Mouse (Mus musculus): ENCODE results near the gene Mif. TPM values are rescaled to one million over a fixed set of nuclear protein-coding genes. Genes with fewer than 3 reads are reported as not detected.
A peak's percentile ranks its signal among the peaks of the same experiment; 100 is the strongest.

The Mif gene
- total RNA-seq, 1 experiment from 2014 or later: 54.1 TPM

DNA sequence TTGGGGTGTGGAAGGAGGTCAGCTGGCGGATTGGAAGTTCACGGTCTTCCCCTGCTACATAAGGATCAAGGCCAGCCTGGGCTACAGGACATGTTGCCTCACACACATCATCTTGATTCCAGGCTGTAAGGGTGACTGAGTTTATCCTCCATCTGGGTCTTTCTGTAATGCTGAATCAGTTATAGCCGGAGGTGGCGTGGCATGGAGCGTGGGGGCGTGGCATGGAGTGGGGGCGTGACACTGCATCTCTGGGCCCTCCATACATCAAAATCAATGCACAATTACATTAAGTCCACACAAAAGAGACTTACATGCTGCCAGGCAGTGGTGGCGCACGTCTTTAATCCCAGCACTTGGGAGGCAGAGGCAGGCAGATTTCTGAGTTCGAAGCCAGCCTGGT lies 20.3 kb upstream of the Mif start:
- ATAC-seq (ENCODE audit: extremely low read depth, insufficient number of reproducible peaks, low FRiP score, poor library complexity, severe bottlenecking): no peak

DNA sequence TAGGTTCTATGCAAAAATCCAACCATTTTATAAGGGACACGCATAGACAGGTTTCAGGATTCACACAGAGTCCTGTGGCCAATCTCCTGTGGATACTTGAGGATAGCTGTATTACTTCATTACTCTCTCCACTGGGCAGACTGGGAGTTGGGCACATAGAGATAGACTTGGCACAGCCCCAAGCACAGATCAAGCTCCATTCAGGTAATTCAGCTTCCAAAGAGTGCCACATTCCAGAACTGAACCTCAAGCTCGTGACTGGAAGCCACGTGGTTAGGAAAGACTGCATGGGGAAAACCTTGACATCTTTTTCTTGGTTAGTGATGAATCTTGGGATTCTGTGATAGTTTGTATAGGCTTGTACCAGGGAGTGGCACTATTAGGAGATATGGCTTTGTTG lies 18.8 kb upstream of the Mif start:
- ATAC-seq (ENCODE audit: extremely low read depth, insufficient number of reproducible peaks, low FRiP score, poor library complexity, severe bottlenecking): no peak

DNA sequence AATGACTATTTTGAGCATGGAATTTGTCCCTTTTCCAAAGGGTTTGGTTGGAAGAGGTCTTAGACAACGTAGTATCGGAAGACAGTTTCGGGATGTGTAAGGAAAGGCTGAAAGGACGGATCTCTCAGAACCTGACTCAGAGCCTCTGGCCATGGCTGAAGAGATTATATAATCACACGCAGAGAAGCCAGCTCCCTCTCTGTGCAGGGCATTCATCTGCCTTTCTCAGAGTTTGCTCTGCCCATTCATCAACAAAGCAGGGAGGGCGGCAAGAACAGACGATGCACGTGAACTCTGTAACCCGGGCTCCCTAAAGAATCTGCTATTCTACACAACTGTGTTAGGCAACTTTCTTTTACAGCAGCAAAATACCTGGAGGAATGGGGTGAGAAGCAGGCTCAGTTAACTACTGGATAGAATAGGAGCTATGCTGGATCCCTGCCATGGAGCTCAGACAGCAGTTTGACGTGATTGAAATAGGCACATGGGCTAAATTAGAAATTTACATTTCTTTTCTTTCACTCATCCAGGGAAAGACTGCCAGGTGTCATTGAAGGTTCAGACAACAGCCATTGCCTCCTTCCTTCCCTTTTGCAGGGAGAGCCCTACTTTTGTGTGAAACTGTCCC lies 13.6 kb upstream of the Mif start:
- no peak for ATAC-seq (ENCODE audit: extremely low read depth, insufficient number of reproducible peaks, low FRiP score, poor library complexity, severe bottlenecking)

DNA sequence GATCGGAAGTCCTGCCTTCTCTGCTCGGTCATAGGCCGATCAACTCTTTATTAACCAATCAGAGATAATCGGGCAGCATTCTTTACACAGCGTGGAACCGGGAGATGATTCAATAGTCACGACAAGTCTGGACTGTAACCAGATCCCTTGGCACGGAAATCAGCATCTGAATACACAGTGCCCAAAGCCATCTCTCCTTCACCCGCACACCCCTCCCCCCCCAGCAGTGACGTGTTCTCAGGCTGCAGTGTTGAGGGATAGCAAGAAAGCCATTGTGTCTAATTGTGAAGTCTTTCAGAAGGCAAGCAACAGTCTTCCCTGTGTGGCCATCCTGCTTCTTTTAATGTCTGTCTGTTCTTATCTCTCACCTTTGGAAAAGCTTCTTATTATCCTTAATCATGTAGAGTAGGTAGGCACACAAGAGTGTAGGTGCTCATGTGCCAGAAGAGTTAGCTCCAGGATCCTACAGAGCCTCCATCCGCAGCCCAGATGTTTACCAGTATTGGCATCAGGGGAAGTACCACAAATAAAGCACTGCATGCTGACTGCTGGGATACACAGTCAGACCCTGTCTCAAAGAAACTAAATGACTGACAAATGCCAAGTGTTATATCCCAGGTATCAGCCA lies 13.0 kb upstream of the Mif start:
- ATAC-seq (ENCODE audit: extremely low read depth, insufficient number of reproducible peaks, low FRiP score, poor library complexity, severe bottlenecking): 0 out of 2 replicates have a peak, but pooled peaks have one; percentile 16

DNA sequence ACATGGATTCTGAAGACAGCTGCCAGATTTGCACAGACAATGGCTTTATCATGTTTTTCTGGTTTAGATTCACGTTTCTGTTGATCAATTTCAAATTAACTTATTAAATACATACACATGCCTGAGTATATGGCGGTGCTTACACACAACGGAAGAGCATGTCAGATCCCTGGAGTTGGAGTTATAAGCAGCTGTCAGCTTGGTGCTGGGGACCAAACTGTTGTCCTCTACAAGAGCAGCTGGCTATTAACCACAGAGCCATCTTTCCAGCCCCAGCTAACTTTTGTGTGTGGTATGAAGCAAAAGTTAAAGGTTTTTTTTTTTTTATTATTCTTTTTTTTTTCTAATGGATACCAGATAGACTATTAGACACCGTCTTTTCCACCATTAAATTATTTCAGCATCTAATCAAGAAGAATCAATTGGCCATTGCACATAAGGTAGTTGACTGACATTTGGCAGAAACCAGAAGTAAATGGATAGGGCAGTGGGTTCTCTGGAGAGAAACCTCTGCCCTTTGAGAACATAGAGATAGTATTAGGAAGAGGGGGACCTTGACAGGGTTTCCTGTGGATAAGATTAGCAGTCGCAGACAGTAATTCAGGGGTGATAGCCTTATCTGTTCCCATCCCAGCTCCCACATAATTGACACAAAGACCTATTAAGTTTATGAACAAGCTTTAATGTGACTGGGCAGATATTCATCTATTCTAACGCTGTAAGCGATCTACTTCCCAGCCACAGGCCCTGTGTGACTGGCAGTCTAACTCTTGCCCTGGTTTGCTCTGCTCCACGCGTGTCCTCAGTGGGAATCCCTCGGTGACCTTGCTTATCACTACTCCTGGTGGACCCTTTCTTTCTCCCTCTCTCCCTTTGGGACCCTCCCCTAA lies 12.2 kb upstream of the Mif start:
- no peak for ATAC-seq (ENCODE audit: extremely low read depth, insufficient number of reproducible peaks, low FRiP score, poor library complexity, severe bottlenecking)

DNA sequence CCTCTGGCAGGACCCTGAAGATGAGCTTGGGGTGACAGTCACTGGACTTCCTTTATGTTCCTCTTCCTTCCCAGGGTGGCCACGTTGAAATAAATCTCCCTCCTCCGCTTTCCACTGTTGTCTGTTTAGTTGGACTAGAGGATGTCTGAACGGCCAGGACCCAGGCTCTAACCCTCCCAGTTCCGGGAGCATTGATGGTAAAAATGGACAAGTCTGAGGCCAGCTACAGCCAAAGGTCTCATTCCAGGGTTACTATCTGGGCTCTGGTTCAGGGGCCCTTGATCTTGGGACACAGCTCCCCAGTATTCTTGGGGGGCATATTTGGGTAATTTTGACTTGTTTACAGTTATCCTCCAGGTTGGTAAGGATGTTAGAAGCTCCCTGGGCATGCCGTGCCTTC lies 1.5 kb upstream of the Mif start:
- no peak for ATAC-seq (ENCODE audit: extremely low read depth, insufficient number of reproducible peaks, low FRiP score, poor library complexity, severe bottlenecking)

DNA sequence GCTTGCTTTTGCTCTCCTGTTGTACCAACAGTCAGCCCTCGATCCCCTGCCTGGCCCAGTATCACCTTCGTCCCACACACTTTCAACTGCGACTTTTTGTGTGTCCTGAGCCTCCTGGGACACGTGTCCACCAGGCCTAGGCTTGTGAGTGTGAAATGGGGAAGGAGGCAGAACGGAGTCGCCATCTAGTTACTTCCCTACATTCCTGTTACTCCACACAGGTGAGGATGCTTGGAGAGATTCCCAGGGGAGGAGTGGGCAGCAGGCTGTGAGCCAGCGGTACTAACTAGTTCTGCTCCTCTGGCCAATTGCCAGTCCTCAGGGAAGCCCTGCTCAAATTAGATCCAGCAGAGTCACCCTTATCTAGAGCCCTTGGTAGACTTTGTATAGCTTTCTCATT lies 706 bp upstream of the Mif start:
- ATAC-seq (ENCODE audit: extremely low read depth, insufficient number of reproducible peaks, low FRiP score, poor library complexity, severe bottlenecking): no peak

DNA sequence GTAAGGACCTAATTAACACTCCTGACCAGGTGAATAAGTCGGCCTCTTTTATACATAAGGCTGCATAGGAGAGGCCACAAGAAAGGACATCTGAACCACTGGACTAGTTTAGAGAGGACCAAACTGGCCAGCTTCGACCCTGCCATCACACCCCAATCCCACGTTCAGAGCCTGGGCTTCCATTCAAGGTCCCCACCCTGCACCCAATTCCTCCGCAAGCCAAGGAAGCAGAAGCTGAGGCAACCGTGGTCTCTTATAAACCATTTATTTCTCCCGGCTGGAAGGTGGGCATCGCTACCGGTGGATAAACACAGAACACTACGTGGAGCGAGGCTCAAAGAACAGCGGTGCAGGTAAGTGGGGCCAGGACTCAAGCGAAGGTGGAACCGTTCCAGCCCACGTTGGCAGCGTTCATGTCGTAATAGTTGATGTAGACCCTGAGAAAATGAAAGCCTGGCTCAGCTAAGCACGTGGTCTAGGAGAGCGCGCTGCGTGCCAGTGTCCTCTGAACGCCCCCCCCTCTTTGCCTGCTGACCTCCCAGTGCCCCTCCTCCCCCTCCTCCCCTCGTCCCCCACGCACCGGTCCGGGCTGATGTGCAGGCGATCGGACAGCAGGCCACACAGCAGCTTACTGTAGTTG lies 813 bp downstream of the Mif start:
- ATAC-seq (ENCODE audit: extremely low read depth, insufficient number of reproducible peaks, low FRiP score, poor library complexity, severe bottlenecking): no peak

DNA sequence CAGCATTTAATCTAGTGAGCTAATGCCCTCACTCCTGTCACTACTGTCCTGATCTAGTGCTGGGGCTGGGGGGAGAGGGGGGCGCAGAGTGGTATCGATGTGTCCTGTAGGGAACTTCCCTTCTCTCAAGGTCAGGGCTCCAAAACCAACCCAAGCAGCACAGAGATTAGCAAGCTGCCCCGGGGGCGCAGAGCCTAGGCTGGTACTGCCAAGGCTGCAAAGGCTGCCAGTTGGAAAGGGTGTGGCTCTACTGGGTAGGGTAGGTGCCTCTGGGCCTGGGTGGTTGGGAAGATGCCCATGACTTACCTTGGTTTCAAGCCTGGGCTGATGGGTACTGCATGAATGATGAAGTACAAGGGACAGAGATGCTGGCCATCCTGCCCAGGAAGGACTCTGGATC lies 2.4 kb downstream of the Mif start:
- ATAC-seq (ENCODE audit: extremely low read depth, insufficient number of reproducible peaks, low FRiP score, poor library complexity, severe bottlenecking): no peak

DNA sequence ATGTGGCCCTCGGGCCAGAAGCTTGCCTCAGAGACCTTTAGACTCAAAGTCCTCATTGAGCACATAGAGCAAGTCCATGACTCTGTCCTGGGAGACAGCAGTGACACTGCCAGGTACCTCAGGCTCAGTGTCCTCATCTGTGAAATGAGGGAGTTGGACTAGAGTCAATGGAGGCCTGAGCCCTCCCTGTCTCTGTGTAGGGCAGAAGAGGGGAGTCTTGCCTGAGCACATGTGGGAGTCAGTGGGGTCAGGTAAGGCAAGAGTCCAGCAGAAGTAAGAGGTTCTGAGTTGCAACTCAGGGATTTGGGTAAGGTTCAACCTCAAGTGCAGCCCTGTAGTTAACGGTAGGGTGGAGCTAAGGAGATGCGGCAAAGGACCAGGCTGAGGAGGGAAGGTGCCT lies 3.1 kb downstream of the Mif start:
- ATAC-seq (ENCODE audit: extremely low read depth, insufficient number of reproducible peaks, low FRiP score, poor library complexity, severe bottlenecking): no peak

DNA sequence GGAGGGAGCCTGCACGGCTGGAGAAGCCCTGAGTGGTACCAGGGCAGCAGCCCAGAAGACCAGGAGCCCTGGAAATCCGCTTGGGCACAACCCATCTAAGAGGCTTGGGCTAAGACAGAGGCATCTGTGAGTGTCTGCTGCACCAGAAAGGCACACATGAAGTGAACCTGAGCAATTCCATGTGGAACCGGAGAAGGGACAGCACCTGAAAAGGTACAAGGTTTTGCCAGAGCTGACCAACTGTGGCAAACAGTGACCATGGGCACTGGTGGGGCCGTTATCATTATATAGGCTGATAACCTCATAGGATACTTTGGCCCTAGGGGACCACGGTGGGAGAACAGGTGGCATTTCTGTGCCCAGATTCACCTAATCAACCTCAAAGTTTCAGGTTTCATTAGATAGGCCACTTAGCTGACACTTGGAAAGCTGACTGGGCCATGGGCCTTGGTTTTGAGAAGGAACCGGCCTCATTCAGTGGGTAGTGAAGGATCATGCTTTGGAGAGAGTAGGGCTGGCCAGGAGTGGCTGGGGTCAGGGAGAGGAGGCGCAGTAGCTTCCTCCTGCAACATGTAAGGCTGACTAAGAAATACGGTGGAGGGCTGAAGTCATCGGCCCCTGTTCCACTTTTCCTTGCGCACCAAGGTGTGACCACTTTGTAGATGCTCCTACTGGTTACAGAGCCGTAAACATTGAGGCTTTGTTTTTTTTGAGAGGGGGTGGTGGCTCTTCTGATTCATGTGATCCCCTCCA lies 3.7 kb downstream of the Mif start:
- no peak for ATAC-seq (ENCODE audit: extremely low read depth, insufficient number of reproducible peaks, low FRiP score, poor library complexity, severe bottlenecking)

DNA sequence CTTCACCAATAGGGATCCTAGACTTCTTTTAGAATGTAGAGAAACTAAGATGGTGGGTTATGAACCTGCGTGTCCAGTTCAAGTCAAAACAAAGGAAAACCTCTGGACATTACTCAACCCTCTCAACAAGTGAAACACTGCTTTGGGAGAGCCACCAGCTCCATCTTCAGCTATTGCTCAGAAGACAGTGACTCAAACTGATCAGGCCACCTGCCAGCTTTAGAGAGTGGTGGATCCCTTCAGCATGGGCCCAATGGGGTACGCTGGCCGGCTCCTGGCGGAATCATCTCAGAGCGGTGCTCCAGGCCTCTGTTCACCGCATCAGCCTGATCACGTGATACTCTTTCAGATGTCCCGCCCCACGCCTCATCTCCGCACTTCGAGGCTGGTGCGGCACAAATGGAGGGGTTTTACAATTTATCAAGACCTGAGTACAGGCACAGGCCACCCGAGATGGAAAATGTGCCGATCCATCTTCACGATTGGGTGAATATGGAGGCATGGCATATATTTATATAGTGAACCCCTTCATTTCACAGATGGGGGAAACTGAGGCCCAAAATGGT lies 4.5 kb downstream of the Mif start:
- ATAC-seq (ENCODE audit: extremely low read depth, insufficient number of reproducible peaks, low FRiP score, poor library complexity, severe bottlenecking): no peak

DNA sequence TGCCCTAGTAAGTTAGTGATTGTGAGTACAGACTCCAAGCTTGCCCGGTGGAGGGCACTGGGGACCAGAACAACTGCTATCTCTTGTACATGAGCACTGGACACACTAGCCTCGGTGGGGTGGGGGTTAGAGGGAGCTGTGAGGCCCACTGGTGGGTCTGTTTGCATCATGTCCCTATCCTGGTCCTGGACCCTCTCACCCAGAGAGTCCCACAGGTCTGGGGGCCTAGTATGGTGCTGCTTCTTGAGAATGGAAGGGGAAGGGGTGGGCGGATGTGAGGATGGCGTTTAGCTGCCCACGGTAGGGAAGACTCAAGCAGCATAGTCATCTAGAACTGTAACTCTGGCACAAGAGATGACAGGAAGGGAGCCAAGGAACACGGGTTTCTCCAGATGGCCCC lies 5.2 kb downstream of the Mif start:
- no peak for ATAC-seq (ENCODE audit: extremely low read depth, insufficient number of reproducible peaks, low FRiP score, poor library complexity, severe bottlenecking)

DNA sequence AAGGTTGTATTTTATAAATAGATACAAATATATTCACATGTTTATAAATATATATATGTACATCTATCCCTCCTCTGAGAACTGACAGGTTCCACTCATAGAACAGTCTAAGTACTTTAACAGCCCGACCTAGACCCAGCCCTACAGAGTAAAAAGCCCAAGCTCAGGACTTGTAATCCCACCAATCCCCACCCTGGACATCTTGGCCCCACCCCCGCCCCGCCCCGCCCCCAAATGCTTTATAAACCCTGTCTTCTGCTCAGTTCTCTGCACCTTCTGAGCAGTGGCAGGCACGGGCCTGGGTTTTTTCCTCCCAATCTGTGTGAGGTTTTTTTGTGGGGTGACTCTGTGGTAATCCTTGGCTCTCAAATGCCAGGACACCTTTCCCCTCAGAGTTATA lies 5.9 kb downstream of the Mif start:
- no peak for ATAC-seq (ENCODE audit: extremely low read depth, insufficient number of reproducible peaks, low FRiP score, poor library complexity, severe bottlenecking)

DNA sequence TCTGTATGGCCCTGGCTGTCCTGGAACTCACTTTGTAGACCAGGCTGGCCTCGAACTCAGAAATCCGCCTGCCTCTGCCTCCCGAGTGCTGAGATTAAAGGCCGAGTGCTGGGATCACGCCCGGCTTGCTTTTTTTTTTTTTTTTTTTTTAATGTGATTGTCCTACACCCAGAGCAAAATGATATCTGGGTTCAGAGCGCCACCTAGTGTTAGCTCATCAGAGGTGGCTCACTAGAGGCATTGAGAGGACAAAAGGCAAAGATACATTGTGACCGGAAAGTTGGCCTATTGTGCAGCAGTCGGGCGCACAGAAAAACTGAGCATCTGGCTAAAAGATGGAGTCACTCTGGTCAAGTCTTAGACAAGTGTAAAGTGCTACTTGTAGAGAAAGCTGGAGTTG lies 6.6 kb downstream of the Mif start:
- peak; percentile 66 for ATAC-seq (ENCODE audit: extremely low read depth, insufficient number of reproducible peaks, low FRiP score, poor library complexity, severe bottlenecking)

DNA sequence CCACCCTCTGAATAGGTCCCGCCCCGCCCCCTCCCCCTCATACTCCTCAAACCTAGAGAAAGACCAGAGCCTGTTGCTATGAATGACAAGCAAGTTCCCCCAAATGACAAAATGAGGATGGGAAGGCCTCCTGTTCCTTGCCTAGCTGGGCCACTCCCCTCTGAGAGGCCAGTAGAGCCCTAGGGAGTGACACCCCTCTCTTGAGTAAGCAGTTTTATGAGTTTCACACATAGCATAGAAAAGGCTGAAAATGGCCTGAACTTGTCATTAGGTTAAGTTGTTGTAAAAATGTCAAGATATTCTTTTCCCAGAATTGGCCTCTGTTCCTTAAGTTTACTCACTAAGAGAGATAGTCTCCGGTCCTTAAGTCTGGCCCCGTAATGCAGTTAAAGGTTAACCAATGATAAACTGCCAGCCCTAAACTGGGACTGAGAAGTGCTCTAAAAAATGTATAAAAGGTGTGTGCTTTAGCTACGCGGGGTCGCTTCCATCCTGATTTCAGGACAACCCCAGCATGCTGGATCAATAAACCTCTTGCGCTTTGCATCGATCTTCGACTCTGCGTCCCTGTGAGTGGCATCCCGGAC lies 7.4 kb downstream of the Mif start:
- ATAC-seq (ENCODE audit: extremely low read depth, insufficient number of reproducible peaks, low FRiP score, poor library complexity, severe bottlenecking): no peak

DNA sequence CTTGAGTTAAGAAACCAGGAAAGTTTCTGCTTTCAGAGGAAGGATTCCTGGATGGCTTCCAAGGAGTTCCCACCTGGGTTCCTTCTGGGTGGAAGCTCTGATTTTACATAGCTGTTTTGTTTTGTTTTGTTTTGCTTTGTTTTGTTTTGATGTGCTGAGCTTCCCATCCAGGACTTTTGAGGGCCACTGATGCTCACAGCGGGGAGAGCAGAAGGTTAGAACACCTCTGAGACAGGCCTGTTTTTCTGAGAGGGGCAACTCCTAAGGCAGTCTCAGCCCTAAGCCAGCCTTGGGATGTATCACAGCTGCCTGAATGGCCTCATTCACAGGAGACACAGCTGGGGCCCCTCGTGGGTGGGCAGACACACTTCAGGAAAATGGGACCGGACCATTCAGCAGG lies 8.4 kb downstream of the Mif start:
- ATAC-seq (ENCODE audit: extremely low read depth, insufficient number of reproducible peaks, low FRiP score, poor library complexity, severe bottlenecking): no peak

DNA sequence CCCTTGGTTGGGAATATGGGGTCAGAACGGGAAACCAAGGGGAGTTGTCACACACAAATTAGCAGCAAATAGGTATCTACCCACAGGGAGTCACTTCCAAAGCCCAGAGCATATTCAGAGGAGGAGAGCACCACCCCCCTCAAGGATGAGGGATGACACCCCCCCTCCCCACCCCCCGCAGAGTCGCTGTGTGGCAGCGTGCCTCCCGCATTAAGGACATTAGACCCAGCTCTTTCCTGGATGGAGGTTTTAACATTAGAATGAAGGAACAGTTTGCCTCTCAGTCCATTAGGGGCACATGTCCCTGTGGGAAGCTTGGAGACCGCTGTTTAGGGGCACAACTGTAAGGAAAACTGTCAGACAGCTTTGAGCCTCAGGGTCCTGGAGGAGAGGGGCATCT lies 9.0 kb downstream of the Mif start:
- ATAC-seq (ENCODE audit: extremely low read depth, insufficient number of reproducible peaks, low FRiP score, poor library complexity, severe bottlenecking): no peak
